Mouse (Mus musculus) gonadal fat pad, adult 2 months (tissue): Measurements from ENCODE around the gene Dffb. TPM values are rescaled to one million over a fixed set of nuclear protein-coding genes. Genes with fewer than 3 reads are reported as not detected.

Experiments used
- DNase-seq: peaks from one replicate; pipeline ENCODE4 v3.0.0-alpha.2; 2012; ENCODE audit warnings: low read depth
- polyA plus RNA-seq: library from polyadenylated mRNA; depleted of rRNA; stranded (reverse); fragments of >200 nt; gene quantifications from 2 replicates; pipeline ENCODE4 v1.2.3, GENCODE M21; 2012; rRNA removed

Gene Dffb
- polyA plus RNA-seq, result 11.7 and 14.7 TPM in 2 replicates

- DNase-seq, result no peak
These were observed at the start of gene Dffb, which contains the start of gene Cep104 for GRCm38 (mm10) chr4:153974431-153975291. Gene Dffb (minus strand): TSS chr4:153975126. Gene Cep104 (plus strand): TSS chr4:153975194.

- no peak for DNase-seq
These were observed 49.1 kb upstream of the Dffb start for GRCm38 (mm10) chr4:154023754-154024601.

DNA sequence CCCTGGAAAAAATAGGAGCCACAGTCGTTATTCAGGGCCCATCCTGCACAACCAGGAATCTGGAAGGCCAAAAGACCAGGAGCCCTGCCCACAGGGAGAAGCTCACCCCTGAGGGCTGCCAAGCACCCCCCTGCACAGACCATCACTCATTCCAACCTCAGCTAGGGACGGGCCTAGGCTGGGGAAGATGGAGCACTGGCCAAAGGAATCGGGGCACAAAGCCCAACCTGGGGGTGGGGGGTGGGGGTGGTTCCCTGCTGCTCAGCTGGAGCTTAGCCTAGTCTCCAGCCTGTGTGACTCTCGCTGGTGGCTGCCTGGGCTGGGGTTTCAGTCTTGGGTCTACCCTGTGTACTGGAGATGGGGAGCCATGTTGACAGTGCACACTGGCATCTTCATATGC is 47.9 kb upstream of the Dffb start:
- DNase-seq, result no peak

- no peak for DNase-seq
These were observed 47.5 kb upstream of the Dffb start for GRCm38 (mm10) chr4:154022407-154022806.

DNA sequence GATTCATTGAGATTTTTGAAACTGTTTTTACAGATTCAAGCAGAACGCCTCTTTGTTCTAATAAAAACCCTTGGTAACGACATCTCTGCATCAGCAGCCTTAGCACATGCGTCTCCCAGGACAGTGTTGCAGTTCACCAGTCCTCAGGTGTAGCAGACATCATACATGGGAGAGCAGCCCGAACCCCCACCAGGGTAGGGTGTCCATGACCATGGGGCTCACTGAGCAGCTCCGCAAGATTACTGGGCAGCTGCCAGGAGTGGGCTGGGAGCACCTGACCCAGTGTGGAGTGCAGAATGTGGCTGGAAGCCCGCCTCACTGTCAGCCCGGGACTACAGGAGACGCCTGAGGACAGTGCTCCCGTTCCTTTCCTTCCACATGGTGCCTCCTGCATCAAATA is 46.5 kb upstream of the Dffb start:
- no peak for DNase-seq

- no peak for DNase-seq
These were observed 44.6 kb upstream of the Dffb start for GRCm38 (mm10) chr4:154019571-154019970.

GRCm38 (mm10) chr4:154015476-154015875 is 40.5 kb upstream of the Dffb start:
- DNase-seq, result no peak

DNA sequence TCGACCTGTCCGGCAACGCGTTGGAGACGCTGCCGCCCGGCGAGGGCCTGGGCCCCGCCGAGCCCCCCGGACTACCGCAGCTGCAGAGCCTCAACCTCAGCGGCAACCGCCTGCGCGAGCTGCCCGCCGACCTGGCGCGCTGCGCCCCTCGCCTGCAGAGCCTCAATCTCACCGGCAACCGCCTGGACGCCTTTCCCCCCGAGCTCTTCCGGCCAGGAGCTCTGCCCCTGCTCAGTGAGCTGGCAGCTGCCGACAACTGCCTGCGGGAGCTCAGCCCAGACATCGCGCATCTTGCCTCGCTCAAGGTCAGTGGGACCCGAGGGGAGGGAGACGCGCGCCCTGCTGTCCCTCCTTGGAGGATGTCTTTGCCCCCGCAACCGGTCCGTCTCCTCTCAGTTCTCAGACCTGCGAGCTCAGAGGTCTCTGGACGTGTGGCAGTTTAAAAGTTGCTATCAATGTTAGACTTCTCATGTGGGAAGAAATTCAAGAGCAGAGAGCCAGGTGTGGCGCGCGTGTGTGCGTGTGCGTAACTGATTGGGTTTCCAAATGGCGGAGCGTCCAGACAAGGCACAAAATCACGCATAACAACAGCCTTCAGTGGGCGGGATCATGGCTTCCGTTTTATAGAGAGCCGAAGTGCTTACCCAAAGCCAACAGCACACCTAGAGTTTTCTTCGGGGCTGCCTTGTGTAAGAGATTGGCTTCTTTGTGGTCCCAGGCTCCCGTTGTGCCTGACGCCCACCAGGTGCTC is 37.4 kb upstream of the Dffb start:
- no peak for DNase-seq

- no peak for DNase-seq
These were observed 36.7 kb upstream of the Dffb start, which contains the start of gene Lrrc47 for GRCm38 (mm10) chr4:154011646-154012089. Gene Lrrc47 (plus strand): TSS chr4:154011731.

DNA sequence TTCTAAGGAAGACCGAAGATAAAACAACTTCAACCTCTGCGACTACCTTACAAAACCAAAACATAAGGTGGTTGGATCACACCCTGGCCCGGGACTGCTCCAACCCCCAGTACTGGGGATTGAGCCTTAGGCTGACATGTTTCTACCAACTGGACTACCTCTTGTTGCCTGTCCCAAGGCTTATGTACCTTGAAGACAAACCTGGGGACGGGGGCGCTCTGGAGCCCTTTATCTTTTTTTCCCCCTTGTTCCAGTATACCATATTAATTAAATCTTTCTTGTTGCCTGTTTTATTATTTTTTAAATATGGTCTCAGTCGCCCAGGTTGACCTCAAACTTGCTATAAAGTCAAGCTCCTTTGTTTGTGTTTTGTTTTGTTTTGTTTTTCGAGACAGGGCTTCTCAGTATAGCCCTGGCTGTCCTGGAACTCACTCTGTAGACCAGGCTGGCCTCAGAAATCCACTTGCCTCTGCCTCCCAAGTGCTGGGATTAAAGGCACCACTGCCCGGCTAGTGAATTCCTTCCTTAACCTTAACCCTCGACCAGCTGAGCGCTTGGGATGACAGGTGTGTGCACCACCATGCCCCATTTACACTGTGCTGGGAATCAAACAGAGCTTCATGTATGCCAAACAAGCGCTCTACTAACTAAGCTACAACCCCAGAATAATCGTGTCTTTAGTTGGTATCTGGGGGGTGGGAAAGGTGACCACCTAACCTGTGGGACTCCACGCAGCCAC is 36.1 kb upstream of the Dffb start:
- DNase-seq, result no peak

- no peak for DNase-seq
These were observed 32.8 kb upstream of the Dffb start for GRCm38 (mm10) chr4:154007759-154008158.

- DNase-seq, result no peak
These were observed 31.3 kb upstream of the Dffb start for GRCm38 (mm10) chr4:154006264-154006663.

- DNase-seq, result no peak
These were observed 30.6 kb upstream of the Dffb start for GRCm38 (mm10) chr4:154005488-154005887.

- DNase-seq, result no peak
These were observed 18.6 kb upstream of the Dffb start for GRCm38 (mm10) chr4:153993505-153993904.

DNA sequence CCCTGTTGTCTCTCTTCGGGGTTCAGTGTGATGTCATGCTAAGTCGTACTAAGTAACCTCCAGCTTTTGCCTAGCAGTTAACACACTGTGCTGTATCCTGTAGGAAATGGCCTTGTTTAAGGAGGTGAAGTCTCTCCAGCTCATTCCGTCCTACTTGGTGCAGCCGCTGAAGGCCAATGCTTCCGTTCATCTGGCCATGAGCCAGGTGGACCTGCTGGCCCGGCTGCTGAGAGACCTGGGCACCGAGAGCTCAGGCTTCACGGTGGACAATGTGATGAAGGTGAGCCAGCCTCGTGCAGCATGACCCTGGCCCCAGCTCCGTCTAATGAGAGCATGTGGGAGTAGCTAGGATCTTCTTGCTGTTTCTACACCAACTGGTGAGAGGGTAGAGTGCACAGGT is 17.8 kb upstream of the Dffb start:
- no peak for DNase-seq

DNA sequence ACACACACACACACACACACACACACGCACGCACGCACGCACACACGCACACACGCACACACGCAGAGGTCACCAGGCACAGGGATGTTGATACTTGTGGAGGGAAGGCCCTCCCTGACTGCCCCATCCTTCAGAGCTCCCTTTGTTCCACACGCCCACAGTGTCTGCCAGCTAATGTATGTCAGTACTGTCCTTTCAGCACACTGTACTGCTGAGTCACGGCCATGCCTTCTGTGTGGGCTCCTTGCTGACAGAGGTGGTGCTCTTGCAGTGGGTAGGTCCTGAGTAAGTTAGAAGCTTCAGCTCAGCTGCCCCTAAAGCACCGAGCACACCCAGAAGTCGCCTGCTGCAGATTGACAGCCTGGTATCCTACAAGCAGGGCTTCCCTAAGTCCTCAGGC is 5.5 kb upstream of the Dffb start:
- DNase-seq, result no peak

DNA sequence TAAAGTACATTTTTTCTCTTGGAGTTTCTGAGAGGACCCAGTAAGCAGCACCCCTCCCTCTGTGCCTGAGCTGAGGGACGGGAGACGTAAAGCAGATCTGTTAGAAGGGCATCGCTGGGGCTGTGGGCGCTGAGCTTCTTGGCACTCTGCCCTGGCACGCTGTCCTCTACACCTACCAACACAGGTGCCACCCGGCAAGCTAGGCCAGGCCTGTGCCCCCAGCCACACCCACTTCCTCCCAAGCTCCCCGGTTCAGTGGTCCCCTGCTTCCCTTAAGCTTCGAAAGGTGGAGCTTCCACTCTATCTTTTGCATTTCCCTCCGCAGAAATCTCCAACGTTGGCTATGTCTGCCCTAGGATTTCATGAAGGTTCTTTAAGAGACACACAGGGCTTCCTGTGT is 4.3 kb upstream of the Dffb start:
- no peak for DNase-seq

- DNase-seq, result no peak
These were observed 842 bp upstream of the Dffb start for GRCm38 (mm10) chr4:153975768-153976167.

- DNase-seq, result no peak
These were observed 351 bp upstream of the Dffb start for GRCm38 (mm10) chr4:153975292-153975662.

DNA sequence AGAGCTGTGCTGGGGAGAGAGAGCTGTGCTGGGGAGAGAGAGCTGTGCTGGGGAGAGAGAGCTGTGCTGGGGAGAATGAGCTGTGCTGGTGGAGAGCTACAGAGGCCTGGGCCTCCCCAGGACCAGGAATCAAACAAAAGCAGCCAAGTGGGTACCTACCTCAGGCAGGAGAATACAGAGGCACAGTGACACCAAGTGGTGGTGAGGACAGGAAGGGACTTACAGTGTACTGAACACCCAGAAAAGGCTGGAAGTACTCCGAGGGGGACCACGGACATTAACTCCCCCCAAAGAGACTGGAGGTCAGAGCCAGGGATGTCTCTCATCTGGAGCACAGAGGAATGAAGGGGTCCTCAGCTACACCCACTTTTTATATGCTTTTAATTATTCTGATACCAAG is 6.9 kb downstream of the Dffb start:
- no peak for DNase-seq

GRCm38 (mm10) chr4:153967556-153967955 is 7.4 kb downstream of the Dffb start:
- no peak for DNase-seq
